Mouse (Mus musculus) G1E (cell line): ENCODE results near the gene Mb.

Experiments
- CTCF ChIP-seq: IDR thresholded peaks from 2 replicates; pipeline ENCODE4 v1.5.1; 2012; ENCODE audit warnings: low read depth, low read length, inconsistent platforms, mixed read lengths
- GATA1 ChIP-seq: IDR thresholded peaks from 2 replicates; pipeline ENCODE4 v1.6.1; 2012; ENCODE audit warnings: borderline replicate concordance, low read length, inconsistent platforms, mixed read lengths
- POLR2AphosphoS5 ChIP-seq: IDR thresholded peaks from 2 replicates; pipeline ENCODE4 v1.6.1; 2012; ENCODE audit warnings: low read depth, low read length, inconsistent platforms; ENCODE audit not compliant: insufficient replicate concordance
- TAL1 ChIP-seq: conservative IDR thresholded peaks from 2 replicates; pipeline ENCODE4 v1.6.1; 2012; ENCODE audit warnings: low read depth, low read length, inconsistent platforms, mixed read lengths

- TF ChIP-seq CTCF (no peak), POLR2AphosphoS5 (no peak), TAL1 (no peak), GATA1 (no peak)
Measured at GRCm38 (mm10) chr15:77037278-77038161, 12.9 kb downstream of the Mb start.
